Mouse (Mus musculus): Measurements from ENCODE around the gene Pcgf2. TPM values are rescaled to one million over a fixed set of nuclear protein-coding genes. Genes with fewer than 3 reads are reported as not detected.

Pcgf2 gene
- total and polyA plus RNA-seq, 2 experiments from 2014 or later: 1.1 to 7.1 TPM

DNA sequence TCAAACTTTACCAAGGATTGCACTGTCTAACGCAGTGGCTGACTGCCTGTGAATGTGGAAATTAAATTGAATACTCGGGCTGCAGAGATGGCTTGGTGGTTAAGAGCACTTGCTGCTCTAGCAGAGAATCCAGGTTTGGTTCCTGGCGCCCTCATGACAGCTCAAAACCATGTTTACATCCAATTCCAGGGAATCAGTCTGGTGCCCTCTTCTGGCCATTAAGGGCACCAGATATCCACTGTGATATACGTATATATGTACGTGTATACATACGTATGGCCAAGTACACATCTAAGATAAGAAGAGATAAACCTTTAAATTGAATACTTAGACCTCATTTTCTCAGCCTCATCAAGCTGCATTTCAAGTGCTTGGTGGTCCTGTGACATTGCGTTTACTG, 34.1 kb downstream of the Pcgf2 start:
- 92% methylated on average over 7 of the region's 7 CpGs for WGBS
- no peak overlapping the region for H3K4me3 ChIP-seq (ENCODE audit: low read depth, low read length)
- peaks cover 41% of the 10 kb centered on the region for H3K36me3 ChIP-seq (replicated peaks; ENCODE audit: control insufficient read depth, insufficient read depth, low read length)
- H3K27ac ChIP-seq (ENCODE audit: low read depth): no peak overlapping the region
- no peaks in the 10 kb centered on the region for H3K9me3 ChIP-seq (replicated peaks; ENCODE audit: control insufficient read depth, low read length)
- no peak overlapping the region for H3K9ac ChIP-seq (replicated peaks; ENCODE audit: low read depth, low read length)
- ATAC-seq (ENCODE audit: insufficient read depth, low read depth) (no peak), DNase-seq (ENCODE audit: low spot score) (no peak)
- H3K4me1 ChIP-seq (ENCODE audit: control insufficient read depth, insufficient read depth): peaks cover 22% of the 10 kb centered on the region
- no peaks in the 10 kb centered on the region for H3K27me3 ChIP-seq (ENCODE audit: control insufficient read depth, insufficient read depth, low read length)
- H3K4me2 ChIP-seq (ENCODE audit: low read depth, low read length): no peak overlapping the region
- TF ChIP-seq EP300 (IDR thresholded peaks at IDR 0.05; ENCODE audit: low read depth) (no peak), CTCF (IDR thresholded peaks at IDR 0.05; ENCODE audit: low read depth) (peak; percentile 27)

DNA sequence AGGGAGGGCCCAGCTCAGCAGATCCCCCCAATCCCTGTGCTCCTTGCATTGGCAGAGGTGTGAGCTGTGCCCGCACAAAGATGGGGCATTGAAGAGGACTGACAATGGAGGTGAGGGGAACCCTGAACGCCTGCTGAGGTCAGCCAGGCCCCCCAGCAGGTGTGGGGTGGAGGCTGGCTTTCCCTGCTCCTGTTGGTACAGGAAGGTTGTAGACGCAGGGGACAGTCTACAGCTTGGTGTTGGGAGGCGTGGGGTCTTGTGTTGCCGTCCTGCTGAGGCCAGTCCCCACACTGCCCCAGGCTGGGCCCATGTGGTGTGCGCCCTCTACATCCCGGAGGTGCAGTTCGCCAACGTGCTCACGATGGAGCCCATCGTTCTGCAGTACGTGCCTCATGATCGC, 34.9 kb downstream of the Pcgf2 start:
- no peak overlapping the region for H3K4me2 ChIP-seq (ENCODE audit: low read depth, low read length)
- DNase-seq (ENCODE audit: low spot score) (no peak), ATAC-seq (ENCODE audit: insufficient read depth, low read depth) (no peak)
- H3K9ac ChIP-seq (replicated peaks; ENCODE audit: low read depth, low read length): no peak overlapping the region
- peaks cover 27% of the 10 kb centered on the region for H3K4me1 ChIP-seq (ENCODE audit: control insufficient read depth, insufficient read depth)
- H3K27me3 ChIP-seq (ENCODE audit: control insufficient read depth, insufficient read depth, low read length): no peaks in the 10 kb centered on the region
- H3K4me3 ChIP-seq (ENCODE audit: low read depth, low read length): no peak overlapping the region
- H3K9me3 ChIP-seq (replicated peaks; ENCODE audit: control insufficient read depth, low read length): no peaks in the 10 kb centered on the region
- H3K27ac ChIP-seq (ENCODE audit: low read depth): no peak overlapping the region
- 89% methylated on average over 13 of the region's 13 CpGs for WGBS
- H3K36me3 ChIP-seq (replicated peaks; ENCODE audit: control insufficient read depth, insufficient read depth, low read length): peaks cover 35% of the 10 kb centered on the region
- TF ChIP-seq CTCF (IDR thresholded peaks at IDR 0.05; ENCODE audit: low read depth): no peak
- no peak for TF ChIP-seq EP300 (IDR thresholded peaks at IDR 0.05; ENCODE audit: low read depth)

DNA sequence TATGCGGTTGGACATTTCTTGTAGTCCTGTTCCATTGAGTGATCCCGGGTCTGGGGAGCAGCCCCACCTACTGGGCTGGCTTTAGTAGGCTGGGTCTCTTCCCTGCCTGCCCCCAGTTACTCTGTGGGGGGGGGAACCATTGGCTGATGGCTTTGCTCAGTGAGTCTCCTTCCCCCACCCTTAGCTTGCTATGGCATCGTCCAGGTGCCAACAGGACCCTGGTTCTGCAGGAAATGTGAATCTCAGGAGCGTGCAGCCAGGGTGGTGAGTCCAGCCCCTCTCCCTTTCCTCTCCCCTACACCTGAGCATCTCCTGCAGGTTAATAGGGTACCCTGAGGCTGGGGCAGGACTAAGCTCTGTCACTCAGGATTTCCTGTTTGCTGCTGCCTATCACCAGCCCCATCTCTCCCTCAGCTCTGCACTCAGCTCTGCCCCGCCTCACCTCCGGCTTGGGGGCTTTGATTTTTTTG, 35.5 kb downstream of the Pcgf2 start:
- Histone ChIP-seq H3K27ac (ENCODE audit: low read depth) (peak overlapping the region; percentile 84; the same call in 1 of the 2 replicates), H3K4me1 (ENCODE audit: control insufficient read depth, insufficient read depth) (peaks cover 23% of the 10 kb centered on the region), H3K36me3 (replicated peaks; ENCODE audit: control insufficient read depth, insufficient read depth, low read length) (peaks cover 30% of the 10 kb centered on the region), H3K27me3 (ENCODE audit: control insufficient read depth, insufficient read depth, low read length) (no peaks in the 10 kb centered on the region), H3K9ac (replicated peaks; ENCODE audit: low read depth, low read length) (no peak overlapping the region), H3K4me2 (ENCODE audit: low read depth, low read length) (peak overlapping the region; percentile 84), H3K4me3 (ENCODE audit: low read depth, low read length) (peak overlapping the region; percentile 92), H3K9me3 (replicated peaks; ENCODE audit: control insufficient read depth, low read length) (no peaks in the 10 kb centered on the region)
- no peak for DNase-seq (ENCODE audit: low spot score)
- no peak for ATAC-seq (ENCODE audit: insufficient read depth, low read depth)
- TF ChIP-seq CTCF (IDR thresholded peaks at IDR 0.05; ENCODE audit: low read depth) (peak; percentile 32), EP300 (IDR thresholded peaks at IDR 0.05; ENCODE audit: low read depth) (no peak)
- 31% methylated on average over 6 of the region's 6 CpGs for WGBS

DNA sequence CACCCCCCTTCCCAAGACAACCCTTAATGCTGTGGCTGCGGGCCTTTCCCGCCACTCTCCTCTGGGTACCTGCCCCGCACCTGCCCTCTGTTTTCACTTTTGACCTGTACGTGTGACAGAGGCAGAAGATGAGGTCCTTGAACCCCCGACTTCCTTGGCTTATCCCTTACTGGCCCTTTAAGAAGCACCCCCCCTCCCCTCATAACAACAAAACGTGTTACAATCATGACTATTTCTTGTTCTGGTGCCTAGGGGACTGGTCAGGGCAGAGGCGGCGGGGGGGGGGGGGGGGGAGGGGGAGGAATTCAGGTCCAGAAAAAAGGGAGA, 36.0 kb downstream of the Pcgf2 start:
- no peak for ATAC-seq (ENCODE audit: insufficient read depth, low read depth)
- Histone ChIP-seq H3K36me3 (replicated peaks; ENCODE audit: control insufficient read depth, insufficient read depth, low read length) (peaks cover 30% of the 10 kb centered on the region), H3K4me3 (ENCODE audit: low read depth, low read length) (peak overlapping the region; percentile 92), H3K9me3 (replicated peaks; ENCODE audit: control insufficient read depth, low read length) (no peaks in the 10 kb centered on the region), H3K4me2 (ENCODE audit: low read depth, low read length) (peak overlapping the region; percentile 84), H3K27me3 (ENCODE audit: control insufficient read depth, insufficient read depth, low read length) (no peaks in the 10 kb centered on the region), H3K9ac (replicated peaks; ENCODE audit: low read depth, low read length) (peak overlapping the region; percentile 89), H3K27ac (ENCODE audit: low read depth) (peak overlapping the region; percentile 84), H3K4me1 (ENCODE audit: control insufficient read depth, insufficient read depth) (peaks cover 22% of the 10 kb centered on the region)
- DNase-seq (ENCODE audit: low spot score): no peak
- 0% methylated on average over 7 of the region's 8 CpGs for WGBS
- TF ChIP-seq CTCF (IDR thresholded peaks at IDR 0.05; ENCODE audit: low read depth) (no peak), EP300 (IDR thresholded peaks at IDR 0.05; ENCODE audit: low read depth) (no peak)

DNA sequence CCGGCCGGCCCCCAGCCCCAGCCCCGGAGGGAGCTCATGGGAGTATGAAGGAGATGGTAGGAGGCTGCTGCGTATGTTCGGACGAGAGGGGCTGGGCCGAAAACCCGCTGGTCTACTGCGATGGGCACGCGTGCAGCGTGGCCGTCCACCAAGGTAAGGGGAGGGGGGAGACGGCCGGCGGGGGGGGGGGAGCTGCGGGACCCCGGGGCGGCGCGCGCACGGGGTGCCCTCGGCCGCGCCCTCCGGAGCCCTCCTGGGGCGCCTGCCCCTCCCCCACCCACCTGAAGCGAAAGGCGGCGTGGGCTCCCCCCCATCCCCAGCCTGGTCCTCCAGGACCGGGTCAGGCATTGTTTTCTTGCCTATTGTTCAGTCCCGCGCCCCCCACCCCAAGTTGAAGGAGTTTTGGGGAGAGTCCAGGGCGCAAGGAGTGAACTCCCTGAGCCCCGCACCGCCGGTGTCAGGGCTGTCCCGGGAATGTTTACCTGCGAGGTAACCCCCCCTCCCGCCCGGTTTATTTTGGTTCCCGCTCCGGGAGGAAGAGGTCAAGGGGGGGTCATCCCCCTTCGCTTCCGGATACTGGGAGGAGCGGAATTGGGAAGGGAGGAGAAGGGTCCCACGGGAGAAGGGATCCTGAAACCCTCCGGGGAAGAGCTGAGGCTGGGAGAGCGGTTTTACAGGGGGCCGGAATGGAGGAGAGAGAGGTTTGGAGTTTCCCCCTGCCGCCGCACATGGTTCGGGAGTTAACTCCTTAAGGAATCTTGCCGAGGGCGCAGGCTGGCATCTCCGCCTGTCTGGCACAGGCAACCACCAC, 36.6 kb downstream of the Pcgf2 start:
- no peaks in the 10 kb centered on the region for H3K27me3 ChIP-seq (ENCODE audit: control insufficient read depth, insufficient read depth, low read length)
- WGBS: 1% methylated on average over 35 of the region's 57 CpGs
- TF ChIP-seq EP300 (IDR thresholded peaks at IDR 0.05; ENCODE audit: low read depth) (no peak), CTCF (IDR thresholded peaks at IDR 0.05; ENCODE audit: low read depth) (no peak)

More for the DNA sequence above, 36.6 kb downstream of the Pcgf2 start:
- peak overlapping the region; percentile 84 for H3K27ac ChIP-seq (ENCODE audit: low read depth)
- peak overlapping the region; percentile 92 for H3K4me3 ChIP-seq (ENCODE audit: low read depth, low read length)
- H3K4me2 ChIP-seq (ENCODE audit: low read depth, low read length): peak overlapping the region; percentile 84
- H3K36me3 ChIP-seq (replicated peaks; ENCODE audit: control insufficient read depth, insufficient read depth, low read length): peaks cover 24% of the 10 kb centered on the region
- peaks cover 22% of the 10 kb centered on the region for H3K4me1 ChIP-seq (ENCODE audit: control insufficient read depth, insufficient read depth)
- H3K9ac ChIP-seq (replicated peaks; ENCODE audit: low read depth, low read length): peak overlapping the region; percentile 89
- DNase-seq (ENCODE audit: low spot score) (no peak), ATAC-seq (ENCODE audit: insufficient read depth, low read depth) (0 out of 2 replicates have a peak, but pooled peaks have one; percentile 14)
- no peaks in the 10 kb centered on the region for H3K9me3 ChIP-seq (replicated peaks; ENCODE audit: control insufficient read depth, low read length)
